Mouse (Mus musculus) activated CD4-positive, CD25-positive, alpha-beta regulatory T cell, adult 4 months (primary cell): ENCODE data around the gene Myh10. TPM values are rescaled to one million over a fixed set of nuclear protein-coding genes. Genes with fewer than 3 reads are reported as not detected.
A peak's percentile ranks its signal among the peaks of the same experiment; 100 is the strongest.
"Not testable (repeated sequence)": the region's sequence is repeated elsewhere in the genome, so short reads cannot be mapped to it uniquely, and the experiment has no call there.

ENCODE experiments used
- ATAC-seq: one replicate; pipeline ENCODE4 v1.8.0; 2017
- polyA plus RNA-seq, 2 experiments: library from polyadenylated mRNA; unstranded; fragments of 100-300 nt; shearing (Covaris generic); gene quantifications; one replicate each; pipeline ENCODE4 v1.2.1; 2017

Myh10 gene
- polyA plus RNA-seq, 2 experiments from 2014 or later: 3.0 to 3.3 TPM

GRCm38 (mm10) chr11:68805148-68805547, 113.8 kb downstream of the Myh10 start:
- no peak for ATAC-seq

GRCm38 (mm10) chr11:68807787-68808186, 116.4 kb downstream of the Myh10 start:
- no peak for ATAC-seq

GRCm38 (mm10) chr11:68811881-68812577, 120.7 kb downstream of the Myh10 start:
- ATAC-seq: no peak

- ATAC-seq: no peak
Observed at GRCm38 (mm10) chr11:68818416-68818815, 127.1 kb downstream of the Myh10 start.

GRCm38 (mm10) chr11:68819226-68819805, 128.0 kb downstream of the Myh10 start:
- ATAC-seq: no peak

- no peak for ATAC-seq
Observed at GRCm38 (mm10) chr11:68822326-68822725, 131.0 kb downstream of the Myh10 start.

GRCm38 (mm10) chr11:68826735-68827134, 135.4 kb downstream of the Myh10 start:
- ATAC-seq: no peak

- ATAC-seq: not testable (repeated sequence)
Observed at GRCm38 (mm10) chr11:68831580-68831979, 140.2 kb downstream of the Myh10 start.

- no peak for ATAC-seq
Observed at GRCm38 (mm10) chr11:68832793-68833192, 141.4 kb downstream of the Myh10 start.

- no peak for ATAC-seq
Observed at GRCm38 (mm10) chr11:68833593-68833992, 142.2 kb downstream of the Myh10 start.

GRCm38 (mm10) chr11:68835034-68835433, 143.7 kb downstream of the Myh10 start:
- ATAC-seq: no peak

GRCm38 (mm10) chr11:68839606-68840005, 148.2 kb downstream of the Myh10 start:
- ATAC-seq: no peak

GRCm38 (mm10) chr11:68850862-68851261, 159.5 kb downstream of the Myh10 start:
- no peak for ATAC-seq

GRCm38 (mm10) chr11:68851644-68852485, 160.5 kb downstream of the Myh10 start:
- ATAC-seq: no peak

- peak; percentile 13 for ATAC-seq
Observed at GRCm38 (mm10) chr11:68852486-68852901, 161.1 kb downstream of the Myh10 start.

GRCm38 (mm10) chr11:68852932-68853409, 161.6 kb downstream of the Myh10 start:
- ATAC-seq: peak; percentile 89

- no peak for ATAC-seq
Observed at GRCm38 (mm10) chr11:68853611-68854401, 162.4 kb downstream of the Myh10 start.

- ATAC-seq: no peak
Observed at GRCm38 (mm10) chr11:68854621-68855020, 163.3 kb downstream of the Myh10 start.

- ATAC-seq: no peak
Observed at GRCm38 (mm10) chr11:68857329-68857728, 166.0 kb downstream of the Myh10 start.

GRCm38 (mm10) chr11:68859943-68860593, 168.7 kb downstream of the Myh10 start:
- ATAC-seq: no peak

GRCm38 (mm10) chr11:68862260-68862659, 170.9 kb downstream of the Myh10 start:
- no peak for ATAC-seq

GRCm38 (mm10) chr11:68863631-68864091, 172.3 kb downstream of the Myh10 start:
- ATAC-seq: no peak
